Mouse (Mus musculus): ENCODE measurements around the gene Myo9b. TPM values are rescaled to one million over a fixed set of nuclear protein-coding genes. Genes with fewer than 3 reads are reported as not detected.

Gene Myo9b
- polyA plus RNA-seq, 1 experiment from 2014 or later = 28.8 TPM

DNA sequence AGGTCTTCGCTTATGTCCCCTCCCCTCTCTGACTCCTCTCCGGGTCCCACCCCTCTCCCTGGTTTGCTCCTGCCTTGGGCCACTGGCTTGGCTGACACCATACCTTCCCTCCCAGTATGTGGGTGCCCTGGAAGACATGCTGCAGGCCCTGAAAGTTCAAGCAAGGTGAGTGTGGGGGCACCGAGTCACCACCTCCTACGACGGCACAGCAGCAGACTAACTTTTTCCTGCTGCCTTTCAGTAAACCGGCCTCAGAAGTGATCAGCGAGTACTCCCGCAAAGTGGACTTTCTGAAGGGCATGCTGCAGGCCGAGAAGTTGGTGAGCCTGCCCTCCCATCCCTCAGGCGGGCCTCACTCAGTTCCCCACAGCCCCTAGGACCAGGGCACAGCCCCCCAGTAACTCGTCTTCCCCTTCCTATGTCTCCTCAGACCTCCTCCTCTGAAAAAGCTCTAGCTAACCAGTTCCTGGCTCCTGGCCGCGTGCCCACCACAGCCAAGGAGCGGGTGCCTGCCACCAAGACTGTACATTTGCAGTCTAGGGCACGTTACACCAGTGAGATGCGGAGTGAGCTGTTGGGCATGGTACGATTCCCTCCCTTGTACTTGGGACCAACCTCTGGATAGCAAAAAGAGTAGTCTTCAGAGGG lies 95.1 kb downstream of the Myo9b start:
- no peaks in the 10 kb centered on the region for H3K9me3 ChIP-seq
- H3K27me3 ChIP-seq = no peaks in the 10 kb centered on the region
- peak overlapping the region; percentile 89 for H3K27ac ChIP-seq
- 54% methylated on average over 17 of the region's 17 CpGs for WGBS
- peak overlapping the region; percentile 61 for H3K4me3 ChIP-seq (replicated peaks)
- ATAC-seq (ENCODE audit: insufficient number of reproducible peaks, insufficient read depth, low FRiP score, low TSS enrichment, low read depth) = peak; percentile 77; the same call in 1 of the 2 replicates
- H3K9ac ChIP-seq (replicated peaks) = peak overlapping the region; percentile 64
- peaks cover 19% of the 10 kb centered on the region for H3K4me1 ChIP-seq (replicated peaks)
- H3K4me2 ChIP-seq = peak overlapping the region; percentile 86
- H3K36me3 ChIP-seq = peaks cover 19% of the 10 kb centered on the region

DNA sequence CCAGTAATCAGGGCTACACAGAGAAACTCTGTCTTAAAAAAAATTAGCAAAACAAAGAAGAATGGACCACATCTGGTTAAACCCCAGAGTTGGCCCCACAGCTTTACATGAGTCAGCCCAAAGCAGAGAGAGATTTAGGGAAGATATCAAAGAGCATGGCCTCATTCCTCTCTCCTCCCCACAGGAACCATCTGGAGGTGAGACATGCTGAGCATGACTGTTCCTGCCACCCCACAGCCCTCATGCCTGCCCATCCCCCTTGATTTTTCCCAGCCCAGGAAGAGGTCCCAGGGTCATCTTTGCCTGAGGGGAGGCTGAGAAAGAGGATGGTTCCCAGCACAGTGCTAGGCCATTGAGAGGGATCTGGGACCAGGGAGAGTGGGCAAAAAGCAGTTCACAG lies 95.9 kb downstream of the Myo9b start:
- Histone ChIP-seq H3K36me3 (peaks cover 25% of the 10 kb centered on the region), H3K9me3 (no peaks in the 10 kb centered on the region), H3K9ac (replicated peaks) (no peak overlapping the region), H3K4me3 (replicated peaks) (no peak overlapping the region), H3K27me3 (no peaks in the 10 kb centered on the region), H3K4me2 (peak overlapping the region; percentile 86; the same call in 1 of the 2 replicates), H3K4me1 (replicated peaks) (peaks cover 19% of the 10 kb centered on the region), H3K27ac (no peak overlapping the region)
- no peak for ATAC-seq (ENCODE audit: insufficient number of reproducible peaks, insufficient read depth, low FRiP score, low TSS enrichment, low read depth)

DNA sequence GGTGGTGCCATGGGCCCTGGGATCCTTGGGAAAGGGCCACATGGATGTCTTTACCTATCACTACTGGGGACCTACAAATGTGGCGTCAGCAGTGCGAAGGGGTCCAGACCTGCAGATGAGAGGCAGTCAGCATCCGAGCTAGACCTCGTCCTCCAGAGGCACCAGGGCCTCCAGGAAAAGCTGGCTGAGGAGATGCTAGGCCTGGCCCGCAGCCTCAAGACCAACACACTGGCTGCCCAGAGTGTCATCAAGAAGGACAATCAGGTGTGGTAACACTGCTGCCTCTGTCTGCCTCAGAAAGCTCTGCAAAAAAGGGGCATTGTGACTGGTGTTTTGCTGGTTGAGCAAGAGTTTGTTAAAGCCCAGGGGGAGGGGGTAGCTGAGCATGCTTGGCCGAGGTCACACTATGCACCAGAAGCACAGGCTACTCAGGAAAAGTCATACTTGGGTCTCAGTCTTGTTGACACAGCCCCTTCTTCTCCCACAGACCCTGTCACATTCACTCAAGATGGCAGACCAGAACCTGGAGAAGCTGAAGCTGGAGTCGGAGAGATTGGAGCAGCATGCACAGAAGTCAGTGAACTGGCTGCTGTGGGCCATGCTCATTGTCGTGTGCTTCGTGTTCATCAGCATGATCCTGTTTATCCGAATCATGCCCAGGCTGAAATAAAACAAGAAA lies 96.7 kb downstream of the Myo9b start:
- H3K27me3 ChIP-seq = no peaks in the 10 kb centered on the region
- ATAC-seq (ENCODE audit: insufficient number of reproducible peaks, insufficient read depth, low FRiP score, low TSS enrichment, low read depth) = no peak
- H3K4me2 ChIP-seq = no peak overlapping the region
- H3K9me3 ChIP-seq = no peaks in the 10 kb centered on the region
- WGBS = 95% methylated on average over 10 of the region's 10 CpGs
- H3K36me3 ChIP-seq = peaks cover 33% of the 10 kb centered on the region
- H3K9ac ChIP-seq (replicated peaks) = no peak overlapping the region
- H3K4me1 ChIP-seq (replicated peaks) = peaks cover 19% of the 10 kb centered on the region
- H3K27ac ChIP-seq = no peak overlapping the region
- H3K4me3 ChIP-seq (replicated peaks) = 0 out of 2 replicates have a peak overlapping the region, but pooled peaks have one; percentile 2

DNA sequence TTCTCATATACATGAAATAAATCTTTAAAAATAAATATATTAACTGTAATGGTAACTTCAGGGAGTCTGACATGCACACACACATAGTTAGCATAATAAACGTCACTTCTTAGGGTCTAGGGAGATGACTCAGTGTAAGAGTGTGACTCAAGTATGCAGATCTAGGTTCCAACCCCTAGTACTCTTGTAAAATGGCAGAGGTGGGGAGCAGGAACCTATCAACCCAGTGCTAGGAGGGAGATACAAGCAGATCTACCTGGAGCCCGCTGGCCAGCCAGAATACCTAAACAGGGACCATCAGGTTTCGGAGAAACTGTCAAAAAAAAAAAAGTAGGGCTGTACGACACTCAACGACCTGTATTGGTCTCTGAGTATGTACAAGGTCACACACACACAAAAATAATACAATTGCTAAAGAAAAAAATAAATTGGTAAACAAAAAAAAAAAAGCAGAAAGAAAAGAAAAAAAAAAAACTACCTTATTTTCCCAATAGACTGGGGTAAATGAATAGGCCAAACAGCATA lies 98.3 kb downstream of the Myo9b start:
- Histone ChIP-seq H3K27ac (no peak overlapping the region), H3K4me2 (peak overlapping the region; percentile 53), H3K9ac (replicated peaks) (no peak overlapping the region), H3K4me1 (replicated peaks) (peaks cover 24% of the 10 kb centered on the region), H3K9me3 (no peaks in the 10 kb centered on the region), H3K4me3 (replicated peaks) (peak overlapping the region; percentile 74), H3K27me3 (no peaks in the 10 kb centered on the region), H3K36me3 (peaks cover 43% of the 10 kb centered on the region)
- ATAC-seq (ENCODE audit: insufficient number of reproducible peaks, insufficient read depth, low FRiP score, low TSS enrichment, low read depth) = no peak
- WGBS = 28% methylated on average over 5 of the region's 5 CpGs

DNA sequence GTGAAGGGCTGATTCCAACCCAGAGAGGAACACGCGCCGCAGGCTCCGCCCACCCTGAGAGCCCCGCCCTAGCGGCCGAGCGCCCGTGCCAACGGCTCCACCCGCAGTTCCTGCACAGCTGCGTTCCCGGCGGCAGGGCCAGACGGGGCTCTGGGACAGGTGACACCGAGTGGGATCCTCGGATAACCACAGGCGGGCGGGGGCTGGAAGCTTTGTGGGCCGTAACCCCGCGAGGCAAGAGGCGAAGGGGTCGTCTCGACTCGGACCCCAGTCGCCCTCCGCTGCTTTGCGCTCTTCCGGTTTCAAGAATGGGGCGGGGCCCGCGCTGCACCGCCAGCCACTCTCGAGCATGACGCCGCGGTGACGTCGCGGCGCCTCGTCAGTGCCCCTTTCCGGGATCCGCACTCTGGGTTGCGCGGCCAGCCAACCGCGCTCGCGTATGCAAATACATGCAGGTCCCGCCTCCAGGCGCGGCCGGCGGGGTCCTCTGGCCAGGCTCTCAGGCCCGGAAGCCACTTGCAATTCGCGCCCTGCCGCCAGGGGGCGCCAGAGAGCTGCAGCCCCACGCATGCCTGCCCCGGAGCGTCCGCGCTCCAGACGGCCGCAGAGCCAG lies 98.8 kb downstream of the Myo9b start, which contains the start of gene Ocel1:
Ocel1 (plus strand) TSS at position 63 of the 613 bp plus-strand sequence.
- peak within 1 kb of the TSS; percentile 56; the same call in 1 of the 2 replicates for H3K9ac ChIP-seq (replicated peaks)
- H3K27ac ChIP-seq = peak within 1 kb of the TSS; percentile 59
- H3K4me1 ChIP-seq (replicated peaks) = peaks cover 26% of the 10 kb centered on the region
- H3K4me3 ChIP-seq (replicated peaks) = peak within 1 kb of the TSS; percentile 74
- peak; percentile 83 for ATAC-seq (ENCODE audit: insufficient number of reproducible peaks, insufficient read depth, low FRiP score, low TSS enrichment, low read depth)
- WGBS = 1% methylated on average over 68 of the region's 68 CpGs
- no peaks in the 10 kb centered on the region for H3K9me3 ChIP-seq
- H3K4me2 ChIP-seq = peak within 1 kb of the TSS; percentile 53
- H3K27me3 ChIP-seq = no peaks in the 10 kb centered on the region; the same call in 1 of the 2 replicates
- peaks cover 43% of the 10 kb centered on the region for H3K36me3 ChIP-seq

DNA sequence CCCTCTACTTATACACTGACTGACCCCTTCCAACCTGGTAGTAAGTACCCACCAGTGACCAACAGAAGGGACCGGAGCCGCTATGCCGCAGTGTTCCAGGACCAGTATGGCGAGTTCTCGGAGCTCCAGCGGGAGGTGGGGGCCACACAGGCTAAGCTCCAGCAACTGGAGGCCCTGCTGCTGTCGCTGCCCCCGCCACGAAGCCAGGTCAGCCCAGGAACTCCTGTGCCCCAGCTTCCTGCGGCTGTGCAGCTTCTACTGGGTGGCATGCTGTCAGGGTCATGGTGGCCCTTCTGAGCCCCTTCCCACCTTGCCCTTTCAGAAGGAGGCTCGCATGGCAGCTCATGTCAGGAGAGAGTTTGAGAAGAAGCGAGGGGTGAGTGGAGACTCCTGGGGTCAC lies 99.9 kb downstream of the Myo9b start:
- Histone ChIP-seq H3K4me2 (no peak overlapping the region), H3K4me1 (replicated peaks) (peaks cover 34% of the 10 kb centered on the region), H3K4me3 (replicated peaks) (0 out of 2 replicates have a peak overlapping the region, but pooled peaks have one; percentile 6), H3K9me3 (no peaks in the 10 kb centered on the region), H3K27me3 (peaks cover 6% of the 10 kb centered on the region; the same call in 1 of the 2 replicates), H3K36me3 (peaks cover 47% of the 10 kb centered on the region), H3K9ac (replicated peaks) (no peak overlapping the region), H3K27ac (no peak overlapping the region)
- ATAC-seq (ENCODE audit: insufficient number of reproducible peaks, insufficient read depth, low FRiP score, low TSS enrichment, low read depth) = no peak
- 90% methylated on average over 12 of the region's 12 CpGs for WGBS

DNA sequence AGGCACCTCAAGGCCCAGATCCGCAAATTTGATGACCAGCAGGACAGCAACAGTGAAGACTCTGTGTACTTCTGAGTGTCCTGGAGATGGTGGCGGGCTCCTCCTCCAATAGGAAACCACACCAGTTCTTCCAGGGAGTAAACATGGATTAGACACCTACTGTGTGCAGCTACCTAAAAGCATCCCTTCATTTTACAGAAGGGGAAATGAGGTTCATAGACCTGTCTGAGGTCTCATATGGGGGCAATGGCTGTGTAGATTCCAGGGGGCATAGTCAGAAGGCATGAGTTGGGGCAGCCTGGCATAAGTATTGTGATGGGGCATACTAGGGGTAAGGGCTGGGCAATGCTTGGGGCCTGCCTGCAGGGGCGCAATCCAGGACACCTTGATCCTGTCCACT lies 100.5 kb downstream of the Myo9b start:
- Histone ChIP-seq H3K27me3 (peaks cover 11% of the 10 kb centered on the region; the same call in 1 of the 2 replicates), H3K4me2 (no peak overlapping the region), H3K9ac (replicated peaks) (no peak overlapping the region), H3K27ac (no peak overlapping the region), H3K9me3 (no peaks in the 10 kb centered on the region), H3K4me1 (replicated peaks) (peaks cover 29% of the 10 kb centered on the region), H3K36me3 (peaks cover 52% of the 10 kb centered on the region), H3K4me3 (replicated peaks) (no peak overlapping the region)
- 84% methylated on average over 3 of the region's 3 CpGs for WGBS
- no peak for ATAC-seq (ENCODE audit: insufficient number of reproducible peaks, insufficient read depth, low FRiP score, low TSS enrichment, low read depth)

DNA sequence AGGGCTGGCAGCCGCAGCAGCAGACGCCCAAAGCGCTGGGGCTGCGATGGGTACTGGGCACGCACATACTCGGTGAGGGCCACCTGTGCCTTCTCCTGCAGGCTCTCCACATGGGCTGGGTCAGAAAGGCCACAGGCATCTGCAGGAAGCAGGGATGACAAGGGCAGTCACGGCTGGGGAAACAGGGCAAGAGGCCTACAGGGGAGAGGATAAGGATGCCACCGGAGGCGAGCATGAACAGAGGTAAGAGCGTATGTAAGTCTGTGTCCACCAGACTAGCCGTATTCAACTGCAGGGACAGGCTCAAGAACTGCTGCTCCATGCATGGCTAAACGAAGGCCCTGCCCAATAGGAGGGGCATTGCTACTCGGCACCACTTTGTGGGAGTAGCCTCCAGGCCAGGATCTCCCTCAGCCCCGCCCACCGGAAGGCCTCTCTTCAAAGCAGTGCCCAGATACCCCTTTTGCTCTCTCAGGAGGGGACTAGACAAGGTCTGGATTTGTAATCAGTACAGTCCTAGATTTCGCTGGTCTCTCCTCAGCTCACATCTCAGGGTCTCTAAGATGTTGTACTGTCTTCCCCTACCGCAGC lies 102.2 kb downstream of the Myo9b start:
- peaks cover 36% of the 10 kb centered on the region for H3K4me1 ChIP-seq (replicated peaks)
- no peak overlapping the region for H3K4me2 ChIP-seq
- no peak overlapping the region for H3K27ac ChIP-seq
- no peak overlapping the region for H3K4me3 ChIP-seq (replicated peaks)
- H3K36me3 ChIP-seq = peaks cover 46% of the 10 kb centered on the region
- H3K9ac ChIP-seq (replicated peaks) = no peak overlapping the region
- H3K9me3 ChIP-seq = no peaks in the 10 kb centered on the region
- no peak for ATAC-seq (ENCODE audit: insufficient number of reproducible peaks, insufficient read depth, low FRiP score, low TSS enrichment, low read depth)
- H3K27me3 ChIP-seq = peaks cover 11% of the 10 kb centered on the region; the same call in 1 of the 2 replicates
- WGBS = 77% methylated on average over 17 of the region's 17 CpGs

DNA sequence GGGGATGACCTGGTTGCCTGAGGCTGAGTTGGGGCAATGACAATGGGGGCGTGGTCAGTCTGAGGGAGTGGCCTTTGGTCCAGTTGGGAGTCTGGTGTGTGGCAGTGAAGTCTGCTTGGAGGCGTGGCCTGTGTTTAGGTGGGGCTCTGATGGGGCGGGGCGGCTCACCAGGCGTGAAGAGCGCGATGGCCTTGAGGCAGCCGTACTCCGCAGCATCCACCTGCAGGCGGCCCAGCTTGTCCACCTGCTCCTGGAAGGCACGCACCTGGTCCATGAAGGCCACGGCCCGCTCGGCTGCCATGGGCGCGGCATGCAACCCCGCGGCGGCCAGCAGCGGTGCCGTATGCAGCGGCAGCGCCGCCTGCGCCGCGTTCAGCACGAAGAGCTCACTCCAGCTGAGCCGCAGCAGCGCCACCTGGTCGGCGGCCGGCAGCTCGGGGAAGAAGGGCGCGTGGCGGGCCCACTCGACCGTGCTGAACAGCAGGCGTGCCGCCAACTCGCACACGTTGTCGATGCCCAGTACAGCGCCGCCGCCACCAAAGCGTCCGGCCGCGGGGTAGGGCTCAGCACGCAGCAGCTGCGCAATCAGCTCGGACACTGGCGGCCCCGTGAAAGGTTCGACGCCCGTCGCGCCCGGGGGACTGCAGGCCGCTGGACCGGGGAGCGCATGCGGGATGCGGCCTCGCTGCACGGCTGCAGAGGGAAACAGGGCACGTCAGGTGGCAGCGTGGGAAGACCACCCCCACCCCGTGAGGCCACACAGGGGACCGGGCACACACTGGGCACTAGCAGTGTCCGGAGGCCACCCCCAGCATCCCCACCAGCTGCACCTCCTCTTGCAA lies 103.3 kb downstream of the Myo9b start:
- peaks cover 11% of the 10 kb centered on the region; the same call in 1 of the 2 replicates for H3K27me3 ChIP-seq
- H3K4me2 ChIP-seq = peak overlapping the region; percentile 75
- peak overlapping the region; percentile 33 for H3K4me3 ChIP-seq (replicated peaks)
- H3K4me1 ChIP-seq (replicated peaks) = peaks cover 42% of the 10 kb centered on the region
- WGBS = 5% methylated on average over 74 of the region's 74 CpGs
- H3K9me3 ChIP-seq = no peaks in the 10 kb centered on the region
- peak overlapping the region; percentile 59 for H3K9ac ChIP-seq (replicated peaks)
- peaks cover 43% of the 10 kb centered on the region for H3K36me3 ChIP-seq
- H3K27ac ChIP-seq = no peak overlapping the region
- no peak for ATAC-seq (ENCODE audit: insufficient number of reproducible peaks, insufficient read depth, low FRiP score, low TSS enrichment, low read depth)

DNA sequence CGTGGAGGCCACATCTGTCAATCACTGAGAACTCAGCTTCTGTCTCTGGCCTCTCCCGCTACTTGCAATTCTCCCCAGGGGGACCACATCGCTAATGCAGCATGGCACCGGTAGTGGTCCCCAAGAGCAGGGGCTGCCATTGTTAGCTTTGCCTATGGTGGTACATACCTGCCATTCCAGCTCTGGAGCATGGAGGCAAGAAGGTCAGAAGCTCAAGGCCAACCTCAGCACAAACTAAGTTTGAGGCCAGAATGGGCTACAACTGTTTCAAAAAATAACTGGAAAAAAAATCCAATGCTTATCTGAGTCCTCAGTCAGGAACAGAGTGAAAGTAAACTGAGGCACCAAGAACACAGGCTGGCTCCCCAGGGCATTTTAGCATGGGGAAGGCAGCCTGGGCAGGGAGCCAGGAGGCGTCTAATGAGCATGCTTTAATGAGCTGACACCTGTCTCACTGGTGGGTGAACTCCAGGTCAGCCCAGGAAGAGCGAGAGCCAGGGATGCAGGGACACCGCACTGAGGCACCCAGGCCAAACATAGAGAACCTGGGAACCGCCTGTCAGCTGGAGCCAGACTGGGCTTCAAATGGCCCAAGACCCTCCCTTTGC lies 104.0 kb downstream of the Myo9b start:
- Histone ChIP-seq H3K27ac (no peak overlapping the region), H3K27me3 (peaks cover 11% of the 10 kb centered on the region; the same call in 1 of the 2 replicates), H3K4me2 (peak overlapping the region; percentile 75), H3K4me1 (replicated peaks) (peaks cover 42% of the 10 kb centered on the region), H3K4me3 (replicated peaks) (peak overlapping the region; percentile 33), H3K9me3 (no peaks in the 10 kb centered on the region), H3K9ac (replicated peaks) (peak overlapping the region; percentile 59; the same call in 1 of the 2 replicates), H3K36me3 (peaks cover 43% of the 10 kb centered on the region)
- 43% methylated on average over 8 of the region's 8 CpGs for WGBS
- no peak for ATAC-seq (ENCODE audit: insufficient number of reproducible peaks, insufficient read depth, low FRiP score, low TSS enrichment, low read depth)
